Mouse (Mus musculus) cortical plate, adult 2 months (tissue): ENCODE data around the gene Fam120a. TPM values are rescaled to one million over a fixed set of nuclear protein-coding genes. Genes with fewer than 3 reads are reported as not detected.

Source experiments
- H3K27ac ChIP-seq: fragments of 200-500 bp; 2 replicates; pipeline ENCODE4 v1.5.1; 2012; ENCODE audit warnings: low read length, control low read depth, inconsistent platforms; ENCODE audit not compliant: insufficient read depth
- H3K4me1 ChIP-seq: fragments of 200-500 bp; 2 replicates; pipeline ENCODE4 v1.6.1; 2011; ENCODE audit warnings: low read length; ENCODE audit not compliant: control insufficient read depth, insufficient read depth
- H3K4me3 ChIP-seq: fragments of 200-500 bp; 2 replicates; pipeline ENCODE4 v1.5.1; 2011; ENCODE audit warnings: mild to moderate bottlenecking, low read length, control low read depth; ENCODE audit not compliant: insufficient read depth
- CTCF ChIP-seq: fragments of 200-500 bp; IDR thresholded peaks from 2 replicates; pipeline ENCODE4 v1.5.1; 2011; ENCODE audit warnings: mild to moderate bottlenecking, control low read depth, low read length; ENCODE audit not compliant: insufficient read depth; ENCODE audit errors: extremely low read depth
- POLR2A ChIP-seq: fragments of 200-500 bp; IDR thresholded peaks from 2 replicates; pipeline ENCODE4 v1.6.1; 2011; ENCODE audit warnings: mild to moderate bottlenecking, low read length, control low read depth; ENCODE audit not compliant: insufficient read depth; ENCODE audit errors: extremely low read depth
- polyA plus RNA-seq: library from polyadenylated mRNA; depleted of rRNA; stranded (reverse); fragments of >200 nt; gene quantifications from 2 replicates; pipeline ENCODE4 v1.2.3, GENCODE M21; 2012

Gene Fam120a
- polyA plus RNA-seq, 1 experiment: 81.6 TPM

DNA sequence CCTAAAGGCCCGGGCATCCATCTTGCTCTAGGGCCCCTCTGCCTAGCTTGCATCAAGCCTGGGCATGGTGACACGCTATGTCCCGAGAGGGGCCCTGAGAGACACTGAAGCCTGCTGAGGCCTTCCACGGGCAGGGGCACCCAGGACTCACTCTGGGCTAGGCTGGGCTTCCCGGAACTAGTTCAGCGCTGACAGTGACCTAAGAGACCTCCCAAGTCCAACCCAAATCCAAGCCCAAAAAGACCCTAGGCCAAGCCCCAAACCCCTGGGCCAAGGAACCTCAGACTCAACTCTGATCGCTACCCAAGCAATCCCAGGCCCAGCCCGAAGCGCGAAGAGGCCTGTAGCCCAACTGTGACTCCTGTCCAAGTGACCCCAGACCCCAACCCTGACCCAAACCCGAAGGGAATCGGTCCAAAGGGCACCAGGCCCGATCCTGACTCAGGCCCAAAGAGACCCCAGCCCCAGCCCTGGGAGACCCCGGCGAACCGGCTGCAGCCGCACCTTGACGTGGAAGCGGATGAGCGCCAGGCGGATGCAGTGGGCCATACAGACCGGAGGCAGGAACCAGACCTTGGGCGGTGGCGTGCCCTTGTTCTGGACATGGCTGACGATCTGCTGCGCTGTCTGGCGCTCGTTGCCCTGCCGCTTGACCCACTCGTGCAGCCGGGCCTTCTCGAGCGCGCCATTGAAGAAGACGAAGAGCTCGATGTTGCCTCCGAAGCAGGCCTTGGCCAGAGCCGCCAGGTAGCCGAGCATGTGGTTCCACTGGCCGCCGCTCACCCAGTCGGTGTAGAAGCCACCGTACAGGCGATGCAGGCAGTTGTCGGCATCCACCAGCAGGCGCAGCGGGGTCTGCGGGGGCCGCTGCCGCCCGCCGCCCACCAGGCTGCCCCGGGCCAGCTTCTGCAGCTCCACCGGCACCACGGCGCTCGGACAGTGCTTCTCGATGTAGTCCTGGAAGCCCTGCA, 681 bp downstream of the Fam120a start:
- Histone ChIP-seq H3K4me3 (peak overlapping the region; percentile 93), H3K27ac (peak overlapping the region; percentile 99), H3K4me1 (peaks cover 8% of the 10 kb centered on the region)
- TF ChIP-seq CTCF (no peak), POLR2A (no peak)

DNA sequence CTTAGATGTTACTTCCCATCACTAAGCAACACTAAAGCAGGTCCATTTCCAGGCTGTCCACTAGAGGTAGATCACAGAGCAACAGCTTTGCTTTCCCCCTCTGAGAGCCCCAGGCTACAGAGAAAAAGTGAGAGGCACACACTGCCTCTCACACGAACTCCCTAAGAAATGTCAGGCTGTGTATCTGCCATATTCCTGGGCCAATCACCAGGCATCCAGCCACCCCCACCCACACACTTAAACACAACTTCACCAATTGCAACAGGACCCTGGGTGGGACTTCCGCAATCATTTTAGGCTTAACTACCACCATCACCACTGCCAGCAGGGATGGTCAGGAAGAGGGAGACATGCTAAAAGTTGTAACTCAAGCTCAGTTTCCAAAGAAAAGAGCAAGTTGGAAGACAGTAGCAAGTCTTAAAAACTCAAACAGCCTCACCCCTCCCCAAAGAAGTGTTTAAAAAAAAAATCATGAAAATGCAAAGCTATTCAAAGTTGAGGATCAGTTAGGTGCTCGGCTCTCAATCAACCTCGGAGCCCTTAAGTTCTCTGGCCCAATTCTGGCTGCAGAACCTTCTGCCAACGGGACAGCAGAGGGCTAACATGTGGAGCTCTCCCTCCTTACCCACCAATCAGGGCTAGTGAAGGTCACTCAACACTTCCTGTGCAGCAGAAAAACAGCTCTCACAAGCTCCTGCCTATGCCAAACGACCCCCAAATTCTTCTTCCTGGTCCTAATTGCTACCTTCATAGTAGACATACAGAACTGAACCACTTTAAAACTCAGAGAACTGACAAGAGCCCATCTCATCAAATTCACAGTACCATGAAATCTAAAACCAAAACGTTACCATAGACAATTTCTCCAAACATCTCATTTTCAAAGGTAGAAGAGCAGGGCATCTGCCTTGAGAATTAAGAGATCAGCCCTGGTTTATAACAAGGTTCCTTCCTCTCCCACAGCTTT, 2.0 kb downstream of the Fam120a start:
- H3K4me3 ChIP-seq: peak overlapping the region; percentile 93
- no peak for TF ChIP-seq CTCF
- peak; percentile 43; the same call in 1 of the 2 replicates for TF ChIP-seq POLR2A
- H3K27ac ChIP-seq: no peak overlapping the region
- H3K4me1 ChIP-seq: peaks cover 8% of the 10 kb centered on the region

DNA sequence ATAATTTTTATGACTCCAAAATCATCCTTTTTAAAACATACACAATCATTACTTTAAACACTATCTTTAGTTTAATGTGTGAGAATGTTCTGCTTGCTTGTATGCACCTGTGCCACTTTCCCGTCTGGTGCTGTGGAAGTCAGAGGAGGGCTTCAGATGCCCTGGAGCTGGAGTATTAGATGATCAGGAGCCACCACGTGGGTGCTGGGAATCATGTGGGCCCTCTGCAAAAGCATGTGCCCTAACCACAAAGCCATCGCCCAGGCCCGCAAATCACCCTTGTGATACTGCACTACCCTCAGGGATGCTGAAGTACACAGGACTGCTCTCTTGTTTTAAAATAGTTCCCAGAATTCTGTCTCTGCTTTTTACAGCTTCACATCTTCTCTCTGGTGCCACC, 3.0 kb downstream of the Fam120a start:
- no peak overlapping the region for H3K4me3 ChIP-seq
- no peak overlapping the region for H3K27ac ChIP-seq

DNA sequence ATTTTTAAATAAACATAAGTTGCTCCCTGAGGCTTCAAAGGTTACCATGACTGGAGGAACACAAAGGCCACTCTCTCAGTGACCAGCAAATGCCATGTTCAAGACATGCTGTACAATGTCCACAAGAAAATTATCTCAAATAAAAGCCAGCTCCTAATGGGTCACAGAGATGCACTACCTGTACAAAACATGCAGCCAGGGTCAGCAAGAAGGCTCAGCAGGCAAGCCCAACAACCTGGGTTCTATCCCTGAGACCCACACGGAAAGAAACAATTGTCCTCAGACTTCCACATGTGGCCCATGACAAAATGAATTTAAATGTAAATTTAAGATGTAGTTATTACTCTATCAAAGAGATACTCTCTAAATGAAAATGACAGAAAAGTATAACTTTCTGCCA, 4.7 kb downstream of the Fam120a start:
- Histone ChIP-seq H3K27ac (no peak overlapping the region), H3K4me3 (no peak overlapping the region), H3K4me1 (peaks cover 8% of the 10 kb centered on the region)
- no peak for TF ChIP-seq POLR2A
- TF ChIP-seq CTCF: no peak

More for the DNA sequence above, 3.0 kb downstream of the Fam120a start:
- TF ChIP-seq POLR2A: no peak
- TF ChIP-seq CTCF: no peak
- H3K4me1 ChIP-seq: peaks cover 8% of the 10 kb centered on the region

DNA sequence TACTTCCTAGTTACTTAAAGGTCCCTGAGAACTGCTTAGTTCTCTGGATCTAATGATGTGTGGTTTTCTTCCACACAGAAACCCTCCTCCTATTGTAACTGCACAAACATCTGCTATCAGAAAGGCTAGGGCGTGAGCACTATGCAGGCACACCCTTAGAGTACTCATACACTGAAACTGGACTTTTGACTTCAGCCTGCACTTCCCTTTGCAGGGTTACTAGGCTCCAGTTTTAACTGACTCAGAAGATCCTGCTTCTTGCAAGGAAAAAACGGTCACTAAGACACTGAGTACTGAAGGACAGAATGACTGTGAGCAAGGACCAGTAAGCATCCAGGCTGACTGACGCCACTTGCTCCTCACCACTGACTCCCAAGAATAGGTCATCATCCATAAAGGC, 5.3 kb downstream of the Fam120a start:
- Histone ChIP-seq H3K4me3 (no peak overlapping the region), H3K4me1 (peaks cover 8% of the 10 kb centered on the region), H3K27ac (no peak overlapping the region)
- TF ChIP-seq POLR2A (no peak), CTCF (no peak)

DNA sequence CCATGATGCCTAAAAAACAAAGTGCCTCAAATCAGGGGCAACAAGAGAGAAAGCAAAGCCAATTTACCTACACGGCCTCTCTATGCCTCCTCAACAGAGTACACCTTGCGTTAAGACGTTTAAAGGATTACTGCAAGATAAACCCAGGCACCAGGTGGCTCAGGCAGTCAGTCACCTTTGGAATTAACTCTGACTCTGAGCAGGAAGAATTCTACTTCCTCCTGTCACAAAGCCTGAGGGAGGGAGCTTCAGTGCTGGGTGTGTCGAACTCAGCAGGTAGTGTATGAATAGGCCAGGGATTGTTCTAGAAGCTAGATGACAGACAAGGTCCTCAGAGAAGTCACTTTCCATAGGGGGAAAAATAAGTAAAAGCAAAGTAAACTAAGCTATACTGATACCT, 9.2 kb downstream of the Fam120a start:
- Histone ChIP-seq H3K4me3 (no peak overlapping the region), H3K4me1 (peaks cover 3% of the 10 kb centered on the region), H3K27ac (no peak overlapping the region)
- TF ChIP-seq CTCF: no peak
- TF ChIP-seq POLR2A: no peak

DNA sequence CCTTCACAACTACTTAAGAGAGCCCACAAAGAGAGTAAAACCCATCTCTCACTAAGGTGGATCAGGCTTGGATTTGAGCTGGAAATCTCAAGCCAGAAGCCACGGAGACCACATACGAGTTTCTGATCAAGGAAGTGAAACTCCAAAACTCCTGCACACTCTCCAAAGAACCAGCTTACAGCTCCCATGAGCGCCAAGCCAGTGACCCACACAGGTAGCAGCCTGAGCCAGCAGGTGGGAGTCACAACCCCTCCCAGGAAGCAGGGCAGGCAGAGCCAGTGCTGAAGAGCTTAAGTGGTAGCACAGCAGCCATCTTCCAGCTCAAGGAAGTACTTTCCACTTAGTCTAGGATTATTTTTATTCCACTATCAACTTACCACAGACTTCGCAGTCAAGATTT, 13.0 kb downstream of the Fam120a start:
- no peaks in the 10 kb centered on the region; the same call in 1 of the 2 replicates for H3K4me1 ChIP-seq
- no peak overlapping the region for H3K4me3 ChIP-seq
- no peak for TF ChIP-seq CTCF
- no peak for TF ChIP-seq POLR2A
- no peak overlapping the region for H3K27ac ChIP-seq

DNA sequence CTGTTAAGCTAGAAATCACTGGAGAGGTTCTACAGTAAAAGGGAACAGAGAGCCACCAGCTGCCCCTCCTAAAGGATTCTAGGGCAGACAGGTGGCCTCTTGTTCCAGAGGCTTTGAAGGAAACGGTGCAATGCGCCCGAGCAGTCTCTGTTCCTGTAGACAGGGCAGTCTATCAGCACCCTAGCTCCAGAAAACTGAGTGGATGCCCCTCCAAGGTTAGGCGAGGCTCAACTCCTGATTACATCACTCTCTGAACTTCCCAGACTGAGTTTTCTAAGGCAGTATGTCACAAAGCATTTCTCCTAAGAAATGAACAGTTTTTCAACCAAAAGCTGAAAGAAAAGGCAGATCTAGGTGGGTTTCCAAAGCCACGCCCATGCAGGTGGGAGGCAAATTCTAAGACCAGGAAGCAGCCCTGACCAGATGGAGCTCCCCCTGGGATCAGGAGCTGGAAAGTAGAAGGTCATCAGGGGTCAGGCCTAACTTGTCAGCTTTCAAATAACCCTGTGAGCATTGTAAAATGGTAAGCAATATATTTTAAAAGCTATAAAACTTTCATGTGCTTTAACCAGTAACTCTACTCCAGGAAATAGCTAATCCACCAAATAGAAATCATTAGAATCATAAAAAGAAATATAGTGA, 17.1 kb downstream of the Fam120a start:
- peaks cover 4% of the 10 kb centered on the region for H3K4me1 ChIP-seq
- TF ChIP-seq CTCF (no peak), POLR2A (no peak)
- H3K4me3 ChIP-seq: no peak overlapping the region
- no peak overlapping the region for H3K27ac ChIP-seq

DNA sequence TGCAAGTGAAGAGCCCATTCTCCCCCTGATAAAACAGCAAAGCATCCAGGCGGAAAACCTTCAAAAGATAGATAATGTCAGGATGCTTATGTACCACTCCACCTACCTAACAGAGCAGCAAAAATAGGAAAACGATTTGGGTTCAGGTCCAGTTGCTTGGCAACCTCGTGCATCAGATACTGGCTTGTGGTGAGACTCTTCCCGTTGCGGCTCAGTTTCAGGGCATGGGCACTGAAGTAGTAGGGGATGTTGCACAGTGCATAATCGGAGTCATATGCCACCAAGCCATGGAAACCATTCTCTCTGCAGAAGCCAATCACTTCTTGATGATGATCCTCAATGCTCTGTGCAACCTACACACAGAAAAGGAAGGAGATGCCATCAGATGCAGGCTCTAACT, 18.9 kb downstream of the Fam120a start:
- TF ChIP-seq CTCF (no peak), POLR2A (no peak)
- H3K4me3 ChIP-seq: no peak overlapping the region
- no peak overlapping the region for H3K27ac ChIP-seq
- peaks cover 7% of the 10 kb centered on the region for H3K4me1 ChIP-seq
